Mouse (Mus musculus) kidney, embryonic 16.5 days (tissue): ENCODE data around the gene Rsph14. TPM values are rescaled to one million over a fixed set of nuclear protein-coding genes. Genes with fewer than 3 reads are reported as not detected.
A peak's percentile ranks its signal among the peaks of the same experiment; 100 is the strongest.

Source experiments
- ATAC-seq: fragments of 200-750 bp; cut with Nextera tagmentation; 2 replicates; pipeline ENCODE4 v1.8.0; 2017; ENCODE audit warnings: moderate TSS enrichment; ENCODE audit not compliant: low FRiP score, low TSS enrichment
- H3K27ac ChIP-seq: fragments of 300-500 bp; sonication (generic); 2 replicates; pipeline ENCODE4 v1.5.1; 2014; ENCODE audit warnings: low read length
- H3K27me3 ChIP-seq: fragments of 300-500 bp; sonication (generic); 2 replicates; pipeline ENCODE4 v1.6.1; 2014; ENCODE audit warnings: low read length, control low read depth, mixed read lengths; ENCODE audit not compliant: insufficient read depth
- H3K36me3 ChIP-seq: fragments of 300-500 bp; sonication (generic); 2 replicates; pipeline ENCODE4 v1.6.1; 2014; ENCODE audit warnings: low read length, control low read depth, mixed read lengths; ENCODE audit not compliant: insufficient read depth
- H3K4me1 ChIP-seq: fragments of 300-500 bp; sonication (generic); 2 replicates; pipeline ENCODE4 v1.6.1; 2014; ENCODE audit warnings: low read length, control low read depth, mixed read lengths; ENCODE audit not compliant: insufficient read depth
- H3K4me2 ChIP-seq: fragments of 300-500 bp; sonication (generic); replicated peaks from 2 replicates; pipeline ENCODE4 v1.6.1; 2014; ENCODE audit warnings: low read depth, low read length
- H3K4me3 ChIP-seq: fragments of 300-500 bp; sonication (generic); 2 replicates; pipeline ENCODE4 v1.5.1; 2014; ENCODE audit warnings: mild to moderate bottlenecking, low read length
- H3K9ac ChIP-seq: fragments of 300-500 bp; sonication (generic); replicated peaks from 2 replicates; pipeline ENCODE4 v1.6.1; 2014; ENCODE audit warnings: low read length
- H3K9me3 ChIP-seq: fragments of 300-500 bp; sonication (generic); 2 replicates; pipeline ENCODE4 v1.6.1; 2016; ENCODE audit warnings: low read length, control low read depth
- WGBS: fragments of 180-500 bp; shearing (Covaris S2); extraction: QIAGEN DNeasy Blood & Tissue Kit; methylation state at CpG from one replicate; pipeline ENCODE4 v1.1.7; 2014; 5-methylcytosine and 5-hydroxymethylcytosine counted together
- polyA plus RNA-seq: library from polyadenylated mRNA; unstranded; fragments of >200 nt; fragmentation: Nextera tagmentation; extraction: Ambion mirVana; gene quantifications from 2 replicates; pipeline ENCODE4 v1.2.1, GENCODE M21; 2015

The Rsph14 gene
- polyA plus RNA-seq, 1 experiment from 2014 or later: not detected

DNA sequence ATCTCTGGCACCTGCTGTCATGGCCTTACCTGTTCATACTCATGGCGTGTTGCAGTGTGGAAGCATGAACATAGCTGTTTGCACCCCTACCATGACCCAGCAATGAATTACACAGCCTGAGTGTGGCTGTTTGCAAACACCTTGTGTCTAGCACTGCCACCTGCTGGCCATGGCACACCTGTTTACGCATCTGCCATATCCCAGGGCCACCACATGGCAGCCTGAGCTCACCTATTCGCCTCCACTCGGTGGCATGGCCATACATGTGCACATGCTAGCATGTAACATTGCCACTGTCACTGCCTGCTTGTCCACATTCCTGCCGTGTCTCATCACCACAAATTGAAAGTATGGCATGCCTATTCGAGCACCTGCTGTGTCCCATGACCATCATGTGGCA, 102.8 kb downstream of the Rsph14 start:
- no peaks in the 10 kb centered on the region for H3K9me3 ChIP-seq
- no peak overlapping the region for H3K4me3 ChIP-seq
- no peak overlapping the region for H3K4me2 ChIP-seq
- no peaks in the 10 kb centered on the region for H3K4me1 ChIP-seq
- H3K27ac ChIP-seq: no peak overlapping the region
- WGBS: 69% methylated on average over 6 of the region's 6 CpGs
- H3K36me3 ChIP-seq: no peaks in the 10 kb centered on the region
- H3K9ac ChIP-seq: no peak overlapping the region
- H3K27me3 ChIP-seq: no peaks in the 10 kb centered on the region
- no peak for ATAC-seq

DNA sequence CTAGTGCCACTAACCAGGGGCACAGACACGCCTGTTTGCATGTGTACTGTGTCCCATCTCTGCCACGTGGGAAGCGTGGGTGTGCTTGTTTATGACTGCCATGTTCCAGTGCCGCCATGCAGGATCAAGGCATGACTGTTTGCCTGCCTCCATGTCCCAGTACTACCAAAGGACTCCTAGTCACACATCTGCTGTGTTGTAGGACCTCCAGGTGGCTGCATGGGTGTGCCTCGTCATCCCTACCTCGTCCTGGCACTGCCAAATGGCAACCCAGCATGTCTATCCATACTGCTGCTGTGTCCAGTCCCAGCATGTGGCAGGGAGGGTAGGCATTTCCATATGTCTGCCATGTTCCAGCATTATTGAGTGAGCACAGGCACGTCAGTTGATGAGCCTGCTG, 104.1 kb downstream of the Rsph14 start:
- no peak overlapping the region for H3K9ac ChIP-seq
- H3K4me2 ChIP-seq: no peak overlapping the region
- no peaks in the 10 kb centered on the region for H3K4me1 ChIP-seq
- WGBS: 87% methylated on average over 7 of the region's 7 CpGs
- no peak overlapping the region for H3K27ac ChIP-seq
- no peaks in the 10 kb centered on the region for H3K9me3 ChIP-seq
- no peaks in the 10 kb centered on the region for H3K36me3 ChIP-seq
- ATAC-seq: no peak
- no peaks in the 10 kb centered on the region for H3K27me3 ChIP-seq
- H3K4me3 ChIP-seq: no peak overlapping the region

DNA sequence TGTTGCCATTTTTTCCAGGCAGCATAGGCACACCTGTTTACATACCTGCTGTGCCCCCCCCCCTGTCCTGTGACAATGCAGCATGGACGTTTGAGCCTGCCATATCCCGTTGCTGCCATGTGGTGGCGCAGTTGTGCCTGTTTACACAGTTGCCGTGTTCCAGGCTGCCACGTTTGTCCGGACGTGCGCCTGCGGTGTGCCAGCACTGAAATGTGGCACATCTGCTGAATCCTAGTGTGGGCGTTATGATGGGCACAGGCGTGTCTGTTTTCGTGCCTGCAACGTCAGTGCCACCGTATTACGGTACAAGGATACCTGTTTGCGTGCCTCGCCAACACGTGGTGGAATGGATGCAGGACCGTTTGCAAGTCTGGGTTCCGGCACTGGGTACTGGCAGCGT, 107.1 kb downstream of the Rsph14 start:
- WGBS: 16% methylated on average over 21 of the region's 21 CpGs
- Histone ChIP-seq H3K9ac (no peak overlapping the region; the same call in 1 of the 2 replicates), H3K27me3 (no peaks in the 10 kb centered on the region), H3K36me3 (no peaks in the 10 kb centered on the region), H3K4me3 (peak overlapping the region; percentile 18), H3K4me2 (peak overlapping the region; percentile 48), H3K4me1 (no peaks in the 10 kb centered on the region), H3K9me3 (no peaks in the 10 kb centered on the region), H3K27ac (no peak overlapping the region)
- ATAC-seq: no peak

DNA sequence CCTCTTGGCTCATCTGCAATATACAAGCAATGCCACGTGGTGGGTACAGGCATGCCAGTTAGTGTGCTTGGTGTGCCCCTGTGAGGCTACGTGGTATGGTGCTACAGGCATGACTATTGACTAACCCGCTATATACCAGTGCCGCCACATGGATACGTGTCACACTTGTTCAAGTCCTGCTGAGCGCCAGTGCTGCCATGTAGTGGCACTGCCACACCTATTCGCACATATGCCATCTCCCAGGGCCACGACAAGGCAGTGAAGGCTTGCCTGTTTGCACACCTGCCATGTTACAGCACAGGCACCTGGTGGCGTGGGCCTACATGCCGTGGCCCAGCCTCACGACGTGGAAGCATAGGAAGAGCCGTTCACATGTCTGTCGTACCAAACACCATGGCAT, 108.1 kb downstream of the Rsph14 start:
- Histone ChIP-seq H3K36me3 (no peaks in the 10 kb centered on the region), H3K27me3 (no peaks in the 10 kb centered on the region), H3K4me2 (no peak overlapping the region), H3K4me1 (no peaks in the 10 kb centered on the region), H3K9ac (no peak overlapping the region), H3K4me3 (no peak overlapping the region), H3K27ac (no peak overlapping the region), H3K9me3 (no peaks in the 10 kb centered on the region)
- ATAC-seq: no peak
- 93% methylated on average over 14 of the region's 14 CpGs for WGBS

DNA sequence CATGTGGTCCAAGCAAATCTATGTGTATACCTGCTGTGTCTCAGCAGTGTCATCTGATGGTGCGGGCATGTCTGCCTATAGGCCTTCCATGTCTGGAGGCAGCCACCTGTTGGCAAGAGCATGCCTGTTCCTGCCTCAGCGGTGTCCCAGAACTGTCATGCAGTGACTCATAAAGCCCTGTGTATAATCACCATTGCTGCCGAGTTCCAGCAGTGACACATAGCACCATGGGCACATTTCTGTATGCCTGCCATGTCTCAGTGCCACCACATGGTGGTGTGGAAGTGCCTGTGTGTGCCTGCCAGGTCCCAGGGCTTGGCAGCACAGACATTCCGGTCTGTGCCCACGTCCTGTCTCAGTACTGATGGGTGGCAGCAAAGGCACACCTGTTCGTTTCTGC, 109.6 kb downstream of the Rsph14 start:
- H3K4me2 ChIP-seq: no peak overlapping the region
- WGBS: 61% methylated on average over 6 of the region's 6 CpGs
- no peaks in the 10 kb centered on the region for H3K9me3 ChIP-seq
- peak; percentile 37; the same call in 1 of the 2 replicates for ATAC-seq
- no peaks in the 10 kb centered on the region for H3K27me3 ChIP-seq
- H3K4me3 ChIP-seq: no peak overlapping the region
- H3K27ac ChIP-seq: no peak overlapping the region
- no peaks in the 10 kb centered on the region for H3K4me1 ChIP-seq
- no peak overlapping the region for H3K9ac ChIP-seq
- H3K36me3 ChIP-seq: no peaks in the 10 kb centered on the region

DNA sequence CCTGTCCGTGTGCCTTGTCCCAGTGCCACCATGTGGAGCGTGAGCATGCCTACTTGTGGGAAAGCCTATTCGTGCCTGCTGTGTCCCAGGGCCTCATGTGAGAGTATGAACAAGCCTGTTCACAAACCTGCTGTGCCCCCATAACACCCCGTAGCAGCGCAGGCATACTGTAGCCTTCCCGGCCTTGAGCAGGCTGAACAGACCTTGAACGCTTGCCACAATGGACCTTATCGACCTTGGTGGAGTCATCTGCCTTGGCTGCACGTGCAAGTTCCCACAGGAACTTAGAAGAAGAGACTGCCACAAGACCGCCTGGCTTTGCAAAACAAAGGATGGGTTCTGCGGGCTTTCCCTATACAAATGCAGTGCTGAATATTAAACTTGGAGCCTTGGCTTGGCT, 110.8 kb downstream of the Rsph14 start:
- Histone ChIP-seq H3K27me3 (no peaks in the 10 kb centered on the region), H3K9me3 (no peaks in the 10 kb centered on the region), H3K4me2 (no peak overlapping the region), H3K9ac (no peak overlapping the region), H3K4me1 (no peaks in the 10 kb centered on the region), H3K27ac (no peak overlapping the region), H3K36me3 (no peaks in the 10 kb centered on the region), H3K4me3 (no peak overlapping the region)
- 88% methylated on average over 11 of the region's 11 CpGs for WGBS
- no peak for ATAC-seq

DNA sequence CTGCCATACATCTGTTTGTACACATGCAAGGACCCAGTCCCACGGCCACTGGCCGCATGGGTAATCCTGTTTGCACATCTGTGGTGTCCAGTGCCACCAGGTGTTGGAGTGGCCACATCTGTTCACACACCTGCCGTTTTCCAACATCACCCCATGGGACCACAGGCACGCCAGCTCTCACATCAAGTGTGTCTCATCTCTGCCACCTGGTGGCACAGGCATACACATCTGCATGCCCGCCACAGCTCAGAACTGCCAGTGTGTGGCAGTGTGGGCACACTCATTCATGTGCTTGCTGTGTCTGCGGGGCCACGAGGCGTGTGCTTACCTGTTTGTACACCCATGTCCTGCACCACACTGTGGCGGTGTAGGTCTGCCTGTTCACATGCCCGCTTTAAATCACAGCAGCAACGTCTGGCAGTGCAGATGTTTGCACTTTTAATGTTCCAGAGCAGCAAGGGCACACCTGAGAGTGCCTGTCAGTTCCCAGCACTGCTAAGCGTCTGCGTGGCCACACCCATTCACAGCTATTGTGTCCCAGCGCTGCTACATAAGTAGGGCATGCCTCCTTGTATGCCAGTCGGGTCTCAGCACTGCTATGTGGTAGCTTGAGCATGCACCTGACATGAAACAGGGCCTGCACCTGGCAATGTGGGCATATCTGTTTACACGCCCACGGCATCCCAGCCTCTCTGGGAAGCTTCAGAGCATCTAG, 111.4 kb downstream of the Rsph14 start:
- no peaks in the 10 kb centered on the region for H3K27me3 ChIP-seq
- H3K4me1 ChIP-seq: no peaks in the 10 kb centered on the region
- H3K9ac ChIP-seq: no peak overlapping the region
- no peak overlapping the region for H3K4me2 ChIP-seq
- WGBS: 44% methylated on average over 17 of the region's 17 CpGs
- H3K36me3 ChIP-seq: no peaks in the 10 kb centered on the region
- H3K9me3 ChIP-seq: no peaks in the 10 kb centered on the region
- no peak overlapping the region for H3K4me3 ChIP-seq
- peak; percentile 66 for ATAC-seq
- H3K27ac ChIP-seq: no peak overlapping the region

DNA sequence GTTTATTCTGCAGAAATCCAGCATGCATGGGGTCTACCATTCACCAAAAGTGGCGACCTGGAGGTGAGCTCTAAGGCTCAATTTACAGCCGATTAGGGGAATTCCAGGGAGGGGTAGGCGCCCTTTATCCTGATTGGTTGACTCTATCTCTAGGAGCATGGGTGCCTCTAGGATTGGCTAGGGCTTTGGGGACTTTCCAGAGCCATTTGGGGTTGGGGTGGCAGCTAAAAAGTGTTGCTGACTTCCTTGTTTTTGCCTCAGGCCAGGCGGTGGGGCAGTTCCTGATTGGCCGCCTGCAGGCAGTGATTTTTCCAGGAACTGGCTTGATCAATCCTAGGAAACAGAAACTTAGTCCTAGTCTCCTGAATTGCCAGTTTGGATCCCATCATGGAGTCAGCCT, 113.1 kb downstream of the Rsph14 start:
- H3K4me1 ChIP-seq: no peaks in the 10 kb centered on the region
- no peak overlapping the region for H3K9ac ChIP-seq
- no peak overlapping the region for H3K4me2 ChIP-seq
- no peaks in the 10 kb centered on the region for H3K27me3 ChIP-seq
- WGBS: 37% methylated on average over 5 of the region's 5 CpGs
- no peaks in the 10 kb centered on the region for H3K9me3 ChIP-seq
- no peak for ATAC-seq
- H3K27ac ChIP-seq: no peak overlapping the region
- no peaks in the 10 kb centered on the region for H3K36me3 ChIP-seq
- no peak overlapping the region for H3K4me3 ChIP-seq

DNA sequence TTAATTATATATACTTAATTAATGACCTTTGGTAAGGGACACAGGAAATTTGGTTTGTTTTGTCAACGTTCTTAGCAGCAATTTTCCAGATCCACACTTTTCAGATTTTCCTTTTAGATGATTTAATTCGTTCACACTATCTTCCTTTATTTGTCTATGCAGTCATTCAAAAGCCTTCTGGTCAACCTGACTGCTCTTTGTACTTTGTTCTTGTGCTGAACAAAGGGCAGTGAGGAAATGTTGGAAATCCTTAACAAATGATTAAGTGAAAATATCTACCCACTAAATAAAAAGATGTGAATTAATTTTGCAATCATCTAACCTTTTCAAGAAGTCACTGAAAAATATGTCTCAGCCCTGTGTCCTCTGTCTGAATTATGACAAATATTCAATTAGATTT, 124.0 kb downstream of the Rsph14 start:
- no peak overlapping the region for H3K27ac ChIP-seq
- H3K4me1 ChIP-seq: no peaks in the 10 kb centered on the region
- H3K4me2 ChIP-seq: no peak overlapping the region
- 74% methylated on average over 2 of the region's 2 CpGs for WGBS
- no peak overlapping the region for H3K4me3 ChIP-seq
- H3K27me3 ChIP-seq: no peaks in the 10 kb centered on the region
- H3K9me3 ChIP-seq: no peaks in the 10 kb centered on the region
- H3K9ac ChIP-seq: no peak overlapping the region
- no peak for ATAC-seq
- no peaks in the 10 kb centered on the region for H3K36me3 ChIP-seq
